Mouse (Mus musculus) ovary, adult 18-20 months (tissue): ENCODE measurements at regions not wholly inside any gene's neighbourhood (a gene's known extent, or its start where the extent isn't known, plus 50 kb on each side); places are given as distances from the start of the nearest gene placed in this dataset.
"Not testable (repeated sequence)": the region's sequence is repeated elsewhere in the genome, so short reads cannot be mapped to it uniquely, and the experiment has no call there.

Experiments used
- DNase-seq: peaks from one replicate; pipeline ENCODE4 v3.0.0; 2022; ENCODE audit warnings: low spot score, mixed read lengths

DNA sequence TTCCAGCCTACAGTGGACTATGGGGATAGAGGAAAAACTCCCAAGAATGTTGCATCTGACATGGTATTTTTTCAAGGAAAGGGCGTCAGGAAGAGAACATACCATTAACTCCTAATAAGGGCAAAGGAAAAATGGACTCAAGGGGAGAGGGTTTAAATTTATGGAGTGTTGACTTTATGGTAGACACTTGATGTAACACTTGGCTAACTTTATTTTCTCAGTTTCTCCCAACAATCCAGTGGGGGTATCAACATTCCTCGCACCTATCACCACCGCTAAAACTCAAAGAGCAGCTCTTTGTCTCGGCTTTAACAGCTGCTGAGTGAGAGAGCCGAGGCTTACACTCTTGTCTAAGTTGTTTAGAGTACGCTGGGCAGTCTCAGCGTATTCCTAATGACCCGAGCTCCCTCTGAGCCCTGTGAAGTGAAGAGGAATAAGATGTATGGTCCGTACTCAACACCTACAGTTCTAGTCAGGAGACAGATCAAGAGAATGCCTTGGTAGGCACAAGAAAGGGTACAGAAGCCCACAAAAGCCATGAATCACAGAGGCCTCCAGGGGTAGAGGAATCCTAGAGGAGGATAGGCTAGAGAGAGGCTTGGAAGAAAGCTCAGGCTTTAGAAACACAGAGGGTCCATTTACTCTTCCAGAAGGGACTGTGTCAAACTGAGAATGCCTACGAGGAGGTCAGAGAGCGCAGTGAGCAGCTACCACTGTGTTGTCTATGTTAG is 236.4 kb downstream of the Gm5426 start:
- no peak for DNase-seq

DNA sequence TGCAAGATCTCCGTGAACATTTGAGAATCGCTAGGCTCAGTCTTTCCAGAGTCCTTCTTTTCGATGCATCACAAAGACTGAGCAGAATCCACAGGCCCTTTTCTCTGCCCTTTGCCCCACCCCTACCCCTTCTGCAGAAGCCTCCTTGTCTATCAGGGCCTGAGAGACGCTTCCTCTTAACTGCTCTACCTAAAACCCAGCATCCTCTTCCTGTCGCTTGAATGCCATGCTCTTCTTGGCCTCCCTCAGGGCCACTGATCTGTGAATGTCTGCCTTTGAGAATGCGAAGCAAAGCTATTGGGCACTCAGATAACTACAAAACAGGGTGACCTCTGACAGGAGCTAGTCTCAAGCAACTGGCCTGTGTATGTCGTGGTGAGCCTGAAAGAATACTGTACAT is 237.1 kb downstream of the Gm5426 start:
- DNase-seq, result no peak

DNA sequence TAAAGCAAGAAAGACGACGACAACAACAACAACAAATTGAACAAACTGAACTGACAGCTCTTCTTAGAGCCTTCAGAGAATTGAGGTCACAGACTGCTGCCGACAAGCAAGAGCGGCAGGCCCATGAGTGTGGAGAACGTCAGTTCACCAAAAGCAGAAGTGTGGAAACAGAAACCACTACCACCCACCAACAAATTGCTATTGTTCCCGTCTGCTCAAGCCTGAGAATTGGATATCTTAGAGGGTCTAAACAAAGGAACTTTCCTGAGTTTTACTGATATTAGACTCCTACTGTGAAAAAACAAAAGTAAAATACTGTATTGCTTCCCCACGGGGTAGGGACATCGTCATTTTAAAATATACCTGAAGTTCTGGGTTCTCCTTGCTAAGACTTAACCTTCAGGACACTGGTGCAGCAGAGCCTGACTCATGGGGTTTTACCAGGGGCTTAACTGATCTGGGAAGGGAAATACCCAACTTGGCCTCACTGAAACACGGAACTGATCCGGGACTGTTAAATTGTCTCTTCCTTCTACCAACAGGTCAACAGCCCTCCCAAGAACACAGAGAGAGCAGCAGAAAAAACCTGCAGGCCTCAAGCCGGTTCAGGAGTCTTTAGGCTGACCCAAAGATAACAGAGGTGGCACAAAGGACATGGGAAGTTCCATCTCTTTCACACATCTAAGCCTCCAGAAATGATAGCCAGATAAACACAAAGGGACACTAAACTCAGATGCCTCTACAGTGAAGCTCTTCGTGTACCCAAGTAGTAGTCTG is 238.1 kb downstream of the Gm5426 start:
- DNase-seq, result no peak

DNA sequence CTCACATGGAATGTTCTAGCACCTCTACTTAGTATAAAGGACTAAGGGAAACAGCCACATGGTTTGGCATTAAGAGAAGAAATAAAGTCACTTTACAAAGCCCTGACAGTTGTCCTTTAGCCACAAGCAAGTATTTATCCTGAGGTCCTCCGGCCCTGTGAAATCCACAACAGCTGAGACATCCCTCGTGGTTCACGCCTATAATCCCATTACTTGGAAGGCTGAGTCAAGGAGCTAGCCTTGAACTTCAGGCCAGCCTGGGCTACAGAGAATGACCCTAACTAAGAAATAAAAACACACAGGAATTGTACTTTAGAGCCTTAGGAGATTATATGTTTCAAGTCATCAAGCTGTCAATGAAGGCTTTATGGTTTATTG is 238.7 kb downstream of the Gm5426 start:
- no peak for DNase-seq

- DNase-seq, result no peak
Measured at GRCm38 (mm10) chr10:96377549-96377948, 239.3 kb upstream of the Btg1 start.

DNA sequence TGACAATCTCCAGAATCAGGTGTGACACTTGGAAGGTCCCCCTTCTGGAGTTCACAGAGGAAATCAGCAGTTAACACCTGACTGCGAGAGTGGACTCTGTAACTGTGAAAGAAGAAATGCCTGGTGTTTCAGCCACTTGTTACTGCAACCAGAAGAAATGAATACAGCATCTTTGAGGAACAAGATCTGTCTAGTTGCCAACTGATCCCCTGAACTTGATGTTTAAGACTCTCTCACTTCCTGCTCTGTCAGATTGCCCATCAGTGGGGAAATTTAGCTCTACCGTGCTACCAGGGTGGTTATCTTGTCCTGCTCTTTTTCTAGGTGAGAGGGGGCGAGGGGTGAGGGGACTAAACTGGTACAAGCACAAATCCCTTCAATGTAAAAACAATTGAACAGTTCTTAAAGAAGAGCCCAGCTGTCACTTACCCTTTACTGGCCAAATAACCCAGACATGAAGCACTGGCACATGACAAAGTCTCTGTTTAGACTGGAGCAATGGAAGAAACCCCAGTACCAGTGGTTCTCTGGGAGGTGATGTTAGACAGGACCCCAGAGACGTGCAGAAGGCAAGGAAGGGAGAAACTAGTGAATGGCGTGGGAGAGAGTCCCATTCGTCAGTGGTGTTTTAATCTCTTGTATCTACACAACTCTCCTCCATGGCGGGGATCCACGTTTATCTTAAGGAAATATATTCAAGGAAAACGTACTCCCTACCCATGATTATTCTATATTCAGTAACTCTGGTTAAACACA is 237.6 kb upstream of the Btg1 start:
- DNase-seq, result no peak

GRCm38 (mm10) chr10:96381664-96382063 is 235.1 kb upstream of the Btg1 start:
- DNase-seq, result no peak

- DNase-seq, result no peak
Measured at GRCm38 (mm10) chr10:96391748-96392147, 225.1 kb upstream of the Btg1 start.

DNA sequence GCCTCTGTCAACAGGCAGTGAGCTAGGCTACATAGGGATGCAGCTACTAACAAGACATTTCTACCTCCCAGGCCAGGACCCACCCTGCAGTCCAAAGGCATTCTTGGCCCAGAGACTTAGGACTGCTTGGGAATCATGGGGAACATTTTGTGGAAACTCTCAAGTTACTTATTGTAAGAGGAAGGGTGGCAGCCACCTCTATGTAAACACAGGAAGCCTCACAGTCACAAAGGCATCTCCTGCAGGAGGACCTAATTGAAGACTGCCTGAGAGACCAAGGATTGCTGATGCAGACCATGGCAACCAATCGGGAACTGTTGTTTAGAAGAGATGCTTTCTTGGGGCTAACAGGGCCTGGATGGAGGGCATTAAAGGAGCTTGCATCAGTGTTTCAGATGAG is 224.0 kb upstream of the Btg1 start:
- DNase-seq, result no peak

- DNase-seq, result no peak
Measured at GRCm38 (mm10) chr10:96394210-96394609, 222.6 kb upstream of the Btg1 start.

DNA sequence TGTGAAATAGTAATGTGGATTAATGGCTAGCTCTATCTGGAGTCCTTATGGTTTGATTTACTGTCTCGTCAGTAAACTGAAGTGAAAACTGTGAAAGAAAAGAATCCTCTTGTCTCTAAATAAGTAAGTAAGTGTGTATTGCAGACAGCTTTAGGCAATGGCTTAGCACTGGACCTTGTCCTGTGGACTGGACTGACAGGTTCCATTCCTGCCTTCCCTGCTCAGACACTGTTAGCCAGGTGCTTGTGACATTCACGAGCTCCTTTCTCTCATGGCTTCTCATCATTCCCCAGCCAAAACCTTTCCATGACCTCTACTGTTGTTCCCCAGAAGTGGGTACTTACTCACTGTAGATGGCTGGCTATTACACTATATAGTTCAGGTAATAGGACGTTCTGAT is 221.8 kb upstream of the Btg1 start:
- DNase-seq, result no peak

DNA sequence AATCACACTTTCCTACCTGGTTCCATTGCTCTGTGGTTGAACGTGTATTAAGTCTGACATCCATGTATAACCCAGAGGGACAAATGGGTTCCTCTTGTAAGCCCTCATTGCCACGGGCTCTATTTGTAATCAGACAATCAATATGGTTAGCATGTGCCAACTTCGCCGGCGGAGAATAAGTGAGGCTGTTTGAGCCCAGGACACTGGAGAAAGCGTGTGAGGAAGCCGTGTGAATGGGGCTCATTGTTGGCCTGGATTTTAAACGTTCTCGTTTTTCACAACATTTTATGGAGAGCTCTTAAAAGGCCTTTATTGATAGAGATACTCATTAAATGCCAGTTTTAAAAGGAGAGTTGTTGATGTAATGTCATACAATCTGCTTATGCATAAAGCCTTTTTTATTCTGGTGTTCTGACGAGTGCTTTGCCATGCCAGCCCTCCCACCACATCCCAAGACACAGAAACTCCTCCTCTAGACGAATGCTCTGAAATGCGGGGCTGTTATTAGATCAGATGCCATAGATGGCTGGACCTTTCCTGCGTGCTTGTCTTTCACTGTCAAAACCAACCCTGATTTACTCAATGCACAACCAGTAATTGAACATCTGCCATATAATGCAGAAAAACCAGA is 218.8 kb upstream of the Btg1 start:
- no peak for DNase-seq

- no peak for DNase-seq
Measured at GRCm38 (mm10) chr10:96398562-96399288, 218.1 kb upstream of the Btg1 start.

DNA sequence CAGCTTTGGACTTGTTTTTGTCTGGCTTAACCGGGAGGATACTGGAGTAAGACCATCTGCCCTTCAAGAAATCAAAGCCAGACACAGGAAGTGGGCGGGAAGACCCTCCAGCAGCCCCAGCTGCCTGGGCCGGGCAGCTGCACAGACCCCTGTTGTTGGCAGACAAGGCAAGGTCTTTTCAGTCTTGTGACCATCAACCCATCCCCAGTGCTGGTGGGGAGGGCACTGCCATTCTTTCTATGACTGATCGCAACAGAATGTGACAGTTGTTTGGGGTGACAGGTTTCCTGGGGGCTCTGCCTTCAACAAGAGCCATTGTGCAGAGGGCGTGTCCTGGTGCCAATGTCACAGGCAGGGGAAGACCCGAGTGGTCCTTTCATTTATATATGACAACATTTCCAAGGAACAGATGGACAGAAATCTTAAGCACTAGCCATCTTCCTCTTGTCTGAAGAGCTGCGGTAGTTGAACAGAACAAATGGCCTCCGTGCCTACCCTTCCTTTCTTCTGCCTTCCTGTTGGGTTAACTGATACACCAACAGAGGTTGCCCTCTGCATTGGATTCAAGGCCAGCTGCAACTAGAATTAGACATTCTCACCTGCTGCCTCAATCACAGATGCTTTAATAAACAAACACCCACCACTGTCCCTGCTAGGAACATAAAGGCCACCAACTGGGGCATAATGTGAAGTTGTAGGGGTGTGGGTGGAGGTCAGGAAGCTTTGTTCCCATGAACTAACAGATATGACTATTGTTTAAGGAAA is 217.0 kb upstream of the Btg1 start:
- no peak for DNase-seq

GRCm38 (mm10) chr10:96400793-96401192 is 216.0 kb upstream of the Btg1 start:
- no peak for DNase-seq

GRCm38 (mm10) chr10:96406306-96406705 is 210.5 kb upstream of the Btg1 start:
- no peak for DNase-seq

DNA sequence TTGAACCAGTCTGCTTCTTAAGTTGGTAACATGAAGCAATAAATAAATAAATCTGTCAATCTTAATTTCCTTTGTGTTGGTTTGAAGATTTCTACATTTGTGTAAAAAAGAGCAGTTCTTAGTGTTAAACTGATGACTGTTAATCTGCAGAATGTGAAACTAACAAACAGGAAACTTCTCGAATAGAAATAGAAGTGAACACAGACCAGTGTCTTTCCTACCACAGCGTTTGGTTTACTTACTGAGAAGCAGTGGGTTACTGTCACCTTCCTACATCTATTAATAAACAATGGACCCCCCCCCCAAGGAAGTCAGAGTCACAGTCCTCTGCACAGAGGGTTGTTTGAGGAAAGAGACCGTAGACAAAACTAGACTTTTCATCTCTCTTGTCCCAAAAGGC is 209.0 kb upstream of the Btg1 start:
- no peak for DNase-seq

GRCm38 (mm10) chr10:96408250-96408649 is 208.6 kb upstream of the Btg1 start:
- no peak for DNase-seq

DNA sequence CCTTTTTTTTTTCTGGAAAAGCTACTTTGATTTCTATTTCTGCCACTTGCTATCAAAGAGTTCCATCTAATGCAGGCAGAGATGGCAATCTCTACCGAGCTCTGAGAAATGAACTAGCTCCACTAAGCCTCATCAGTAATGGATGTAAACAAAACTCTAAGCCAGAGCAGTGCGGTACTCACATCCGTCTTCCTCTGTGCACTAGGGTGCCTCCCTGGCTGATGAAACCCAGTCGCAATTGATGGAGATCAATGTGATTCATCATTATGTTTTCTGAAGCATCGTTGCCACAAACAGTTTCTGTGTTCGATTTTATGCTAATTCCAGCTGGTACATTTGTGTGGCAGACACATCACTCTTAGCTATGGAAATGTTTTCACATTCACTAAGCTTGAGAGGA is 206.8 kb upstream of the Btg1 start:
- DNase-seq, result no peak

DNA sequence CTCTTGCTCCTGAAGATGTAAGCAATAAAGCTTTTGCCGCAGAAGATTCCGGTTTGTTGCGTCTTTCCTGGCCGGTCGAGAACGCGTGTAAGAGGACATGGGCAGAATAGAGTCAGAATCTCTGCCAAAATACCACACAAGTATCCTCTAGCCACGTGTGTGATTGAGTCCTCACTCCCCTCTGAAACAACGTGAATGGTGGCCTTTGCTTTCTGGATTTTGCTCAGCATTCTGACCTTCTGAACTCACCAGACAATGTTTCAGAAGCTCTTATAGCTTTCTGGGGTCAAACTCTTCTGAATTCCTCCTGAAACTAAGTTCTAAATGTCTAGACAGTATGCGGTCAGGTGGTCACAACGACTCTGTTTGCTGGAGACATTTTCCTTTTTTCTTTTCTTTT is 202.0 kb upstream of the Btg1 start:
- DNase-seq, result no peak

GRCm38 (mm10) chr10:96421506-96421905 is 195.3 kb upstream of the Btg1 start:
- not testable (repeated sequence) for DNase-seq
